18 mouse cellular contexts compared by ENCODE assay signal in the genomic region with DNA sequence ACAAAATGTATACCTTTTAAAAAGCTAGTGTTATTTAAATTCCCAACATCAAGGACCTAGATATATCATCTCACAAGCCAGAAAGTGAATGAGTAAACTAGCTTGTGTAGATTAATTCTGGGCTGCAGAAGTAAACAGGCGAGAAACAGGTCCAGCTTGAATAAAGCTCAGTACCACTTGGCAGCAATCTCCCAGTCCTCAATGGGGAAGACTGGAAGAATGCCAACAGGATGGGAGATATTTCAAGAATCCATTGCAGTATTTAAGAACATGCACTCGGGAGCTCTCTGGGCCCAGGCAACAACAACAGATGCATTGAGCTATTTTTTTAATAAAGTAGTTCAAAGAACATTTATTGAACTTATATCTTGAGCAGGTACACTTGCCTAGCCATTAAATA.
DNase-seq lines count a peak whose midpoint lies in the region; ATAC-seq and TF ChIP-seq lines count a peak whose summit lies in the region.
"Had no signal": no experiment of that assay in that cellular context is flagged by ENCODE, and none has a peak within 500 bp of the region (broad histone marks: within the 10 kb centered on the region; RNA-seq: fewer than 3 reads in every experiment).

No protein-coding gene starts in this region.

- no peaks in the 10 kb centered on the region for H3K4me1 ChIP-seq in forebrain, postnatal 0 days (ENCODE audit: insufficient read depth)
- H3K4me1 ChIP-seq in forebrain, embryonic 10.5 days, result no peaks in the 10 kb centered on the region
- H3K4me1 ChIP-seq: heart, embryonic 13.5 days; hindbrain, embryonic 10.5 days; limb, embryonic 12.5 days had no signal

- no peaks in the 10 kb centered on the region for H3K36me3 ChIP-seq in forebrain, postnatal 0 days (ENCODE audit: insufficient read depth)
- no peaks in the 10 kb centered on the region for H3K36me3 ChIP-seq in forebrain, embryonic 10.5 days (replicated peaks)
- H3K36me3 ChIP-seq: heart, embryonic 13.5 days; hindbrain, embryonic 10.5 days; limb, embryonic 12.5 days had no signal

- H3K9me3 ChIP-seq in forebrain, postnatal 0 days (ENCODE audit: low read length), result no peaks in the 10 kb centered on the region
- no peaks in the 10 kb centered on the region for H3K9me3 ChIP-seq in forebrain, embryonic 10.5 days
- H3K9me3 ChIP-seq: heart, embryonic 13.5 days; limb, embryonic 12.5 days had no signal

- no peak for TF ChIP-seq CTCF in forebrain, postnatal 0 days (IDR thresholded peaks at IDR 0.05; ENCODE audit: low read depth)

- intact Hi-C loops in left cerebral cortex, postnatal 25 days (cut with DNase I), result no loop called here
- intact Hi-C loops in left cerebral cortex, postnatal 36 days (cut with DNase I), result no loop called here

- WGBS in forebrain, postnatal 0 days, result 32% methylated on average over 2 of the region's 2 CpGs
- WGBS in forebrain, embryonic 10.5 days, result 86% methylated on average over 2 of the region's 2 CpGs

- DNase-seq in forebrain, postnatal 0 days, result peak; percentile 35
- no peak for DNase-seq in forebrain, embryonic 10.5 days (ENCODE audit: extremely low spot score, low spot score)
- peak; percentile 6 to 23 for DNase-seq in left cerebral cortex, postnatal 25 days (ENCODE audit: low spot score in 2 of 2)
- DNase-seq in left cerebral cortex, postnatal 36 days (ENCODE audit: low spot score in 2 of 2), result no peak
- peak; percentile 5 for DNase-seq in right cerebral cortex, adult 18-20 months
- no peak for DNase-seq in right cerebral cortex, postnatal 4 days
- peak; percentile 13 for DNase-seq in lung, postnatal 36 days
- no peak for DNase-seq in urinary bladder, adult 18-20 months (ENCODE audit: low spot score in 2 of 2)
- DNase-seq: adrenal gland, postnatal 14 days; liver, postnatal 0 days; right cerebral cortex, postnatal 14 days; thymus, postnatal 36 days had no signal

- no peak overlapping the region for H3K4me3 ChIP-seq in forebrain, postnatal 0 days (ENCODE audit: low read depth, low read length)
- H3K4me3 ChIP-seq in forebrain, embryonic 10.5 days, result no peak overlapping the region
- H3K4me3 ChIP-seq: heart, embryonic 13.5 days; hindbrain, embryonic 10.5 days; limb, embryonic 12.5 days; myocyte had no signal

- H3K4me2 ChIP-seq in forebrain, postnatal 0 days (ENCODE audit: low read depth), result no peak overlapping the region
- H3K4me2 ChIP-seq: heart, embryonic 13.5 days; limb, embryonic 12.5 days had no signal

- no peak overlapping the region for H3K9ac ChIP-seq in forebrain, postnatal 0 days
- H3K9ac ChIP-seq: heart, embryonic 13.5 days; limb, embryonic 12.5 days; liver, postnatal 0 days had no signal

- H3K27ac ChIP-seq in forebrain, postnatal 0 days (ENCODE audit: low read depth, low read length), result no peak overlapping the region
- no peak overlapping the region for H3K27ac ChIP-seq in forebrain, embryonic 10.5 days
- H3K27ac ChIP-seq: heart, embryonic 13.5 days; hindbrain, embryonic 10.5 days; limb, embryonic 12.5 days had no signal

- ATAC-seq in forebrain, postnatal 0 days, result no peak
- ATAC-seq: CD4-positive, CD25-positive, alpha-beta regulatory T cell, adult 4 months; intestine, embryonic 16.5 days; liver, postnatal 0 days had no signal

- no peaks in the 10 kb centered on the region for H3K27me3 ChIP-seq in forebrain, postnatal 0 days (ENCODE audit: insufficient read depth, low read length)
- no peaks in the 10 kb centered on the region for H3K27me3 ChIP-seq in forebrain, embryonic 10.5 days (ENCODE audit: poor library complexity, severe bottlenecking)
- H3K27me3 ChIP-seq: heart, embryonic 13.5 days; limb, embryonic 12.5 days had no signal

Comparison
In these comparisons a context has a peak if more than half of its experiments do, and no peak if none do; other contexts are left out.
1. DNase-seq: peak in forebrain, postnatal 0 days (single experiment), left cerebral cortex, postnatal 25 days (2 of 2), right cerebral cortex, adult 18-20 months (single experiment) and lung, postnatal 36 days (single experiment); none in forebrain, embryonic 10.5 days (single experiment), left cerebral cortex, postnatal 36 days (0 of 2), right cerebral cortex, postnatal 4 days (single experiment) and urinary bladder, adult 18-20 months (0 of 2).